Mouse (Mus musculus): ENCODE results near the gene Atp11a. TPM values are rescaled to one million over a fixed set of nuclear protein-coding genes. Genes with fewer than 3 reads are reported as not detected.

The Atp11a gene
- polyA plus RNA-seq, 1 experiment = 23.2 TPM

DNA sequence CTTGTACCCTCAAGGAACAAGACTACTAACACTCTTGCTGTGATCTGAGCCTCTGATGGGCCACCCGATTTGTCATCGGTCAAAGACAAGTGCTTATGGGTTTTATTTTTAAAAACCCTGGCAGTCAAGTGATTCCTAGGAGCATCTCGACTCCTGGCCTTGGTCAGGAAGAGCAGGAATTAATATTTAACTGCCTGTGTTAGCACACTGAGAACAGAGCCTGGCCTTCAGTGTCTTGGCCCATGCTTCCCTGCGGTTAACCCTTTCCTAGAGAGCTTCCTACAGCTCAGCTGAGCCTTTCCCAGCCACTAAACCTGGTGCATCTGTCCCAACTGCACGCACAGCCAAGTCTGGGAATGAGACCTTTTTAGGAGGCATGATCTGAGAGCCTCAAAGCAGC, 48.1 kb downstream of the Atp11a start:
- TF ChIP-seq POLR2A (IDR thresholded peaks at IDR 0.05; ENCODE audit: low read depth, low read length) (no peak), CTCF (IDR thresholded peaks at IDR 0.05; ENCODE audit: extremely low read depth, insufficient read depth, insufficient read length, insufficient replicate concordance) (no peak)
- Histone ChIP-seq H3K36me3 (ENCODE audit: control insufficient read depth, insufficient read depth, low read length) (no peaks in the 10 kb centered on the region), H3K27me3 (ENCODE audit: control insufficient read depth, insufficient read depth, low read length) (no peaks in the 10 kb centered on the region), H3K27ac (ENCODE audit: insufficient read depth, low read length) (no peak overlapping the region), H3K4me3 (ENCODE audit: extremely low read depth, insufficient read depth, insufficient read length) (no peak overlapping the region), H3K4me1 (ENCODE audit: control insufficient read depth, insufficient read depth, insufficient read length) (no peaks in the 10 kb centered on the region)
- 87% methylated on average over 5 of the region's 5 CpGs for WGBS
- no peak for DNase-seq (ENCODE audit: low read depth in 1 of 2, low spot score in 2 of 2)

DNA sequence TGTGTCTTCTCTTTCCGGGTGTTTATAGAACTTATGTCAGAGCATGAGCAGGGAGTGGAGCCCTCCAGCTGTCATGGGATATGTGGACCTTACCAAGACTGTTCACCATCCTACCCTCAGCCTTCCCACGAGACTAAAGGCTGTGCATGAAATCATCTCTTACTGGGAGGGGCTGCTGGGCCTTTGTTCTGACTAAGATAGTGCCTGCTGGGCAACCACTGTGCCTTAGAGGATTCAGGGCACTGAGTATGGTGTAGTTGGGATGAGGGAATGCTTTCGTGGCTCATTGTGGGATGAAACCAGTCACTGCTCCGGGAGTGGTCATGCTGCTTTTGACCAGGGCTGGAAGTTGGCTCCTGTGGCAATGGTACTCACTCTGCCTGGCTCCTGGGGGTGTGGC, 48.8 kb downstream of the Atp11a start:
- DNase-seq (ENCODE audit: low read depth in 1 of 2, low spot score in 2 of 2) = no peak
- Histone ChIP-seq H3K4me1 (ENCODE audit: control insufficient read depth, insufficient read depth, insufficient read length) (no peaks in the 10 kb centered on the region), H3K36me3 (ENCODE audit: control insufficient read depth, insufficient read depth, low read length) (no peaks in the 10 kb centered on the region), H3K27me3 (ENCODE audit: control insufficient read depth, insufficient read depth, low read length) (no peaks in the 10 kb centered on the region), H3K27ac (ENCODE audit: insufficient read depth, low read length) (no peak overlapping the region), H3K4me3 (ENCODE audit: extremely low read depth, insufficient read depth, insufficient read length) (no peak overlapping the region)
- no peak for TF ChIP-seq CTCF (IDR thresholded peaks at IDR 0.05; ENCODE audit: extremely low read depth, insufficient read depth, insufficient read length, insufficient replicate concordance)
- no peak for TF ChIP-seq POLR2A (IDR thresholded peaks at IDR 0.05; ENCODE audit: low read depth, low read length)
- 83% methylated on average over 4 of the region's 4 CpGs for WGBS

DNA sequence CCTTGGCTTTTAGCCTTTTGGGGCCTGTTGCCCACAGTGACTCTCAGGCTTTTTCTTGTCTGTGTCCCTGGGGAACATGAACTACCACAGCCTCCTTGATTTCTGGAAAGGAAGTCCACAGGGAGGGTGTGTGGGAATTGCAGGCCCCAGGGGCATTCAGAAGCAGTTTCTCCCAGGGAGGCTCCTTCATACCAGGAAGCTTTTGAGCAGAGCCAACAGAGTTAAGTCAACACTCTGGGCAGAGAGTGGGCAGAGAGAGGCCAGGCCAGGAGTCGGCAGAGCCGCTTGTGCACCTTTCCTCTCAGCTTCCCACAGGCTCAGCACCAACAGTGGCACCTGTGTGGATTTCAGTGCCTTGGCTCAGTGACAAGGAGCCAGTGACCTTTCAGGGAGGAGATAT, 51.2 kb downstream of the Atp11a start:
- WGBS = 82% methylated on average over 2 of the region's 2 CpGs
- Histone ChIP-seq H3K27me3 (ENCODE audit: control insufficient read depth, insufficient read depth, low read length) (no peaks in the 10 kb centered on the region), H3K4me1 (ENCODE audit: control insufficient read depth, insufficient read depth, insufficient read length) (no peaks in the 10 kb centered on the region), H3K36me3 (ENCODE audit: control insufficient read depth, insufficient read depth, low read length) (no peaks in the 10 kb centered on the region), H3K4me3 (ENCODE audit: extremely low read depth, insufficient read depth, insufficient read length) (no peak overlapping the region), H3K27ac (ENCODE audit: insufficient read depth, low read length) (no peak overlapping the region)
- TF ChIP-seq CTCF (IDR thresholded peaks at IDR 0.05; ENCODE audit: extremely low read depth, insufficient read depth, insufficient read length, insufficient replicate concordance) (no peak), POLR2A (IDR thresholded peaks at IDR 0.05; ENCODE audit: low read depth, low read length) (no peak)
- DNase-seq (ENCODE audit: low read depth in 1 of 2, low spot score in 2 of 2) = no peak

DNA sequence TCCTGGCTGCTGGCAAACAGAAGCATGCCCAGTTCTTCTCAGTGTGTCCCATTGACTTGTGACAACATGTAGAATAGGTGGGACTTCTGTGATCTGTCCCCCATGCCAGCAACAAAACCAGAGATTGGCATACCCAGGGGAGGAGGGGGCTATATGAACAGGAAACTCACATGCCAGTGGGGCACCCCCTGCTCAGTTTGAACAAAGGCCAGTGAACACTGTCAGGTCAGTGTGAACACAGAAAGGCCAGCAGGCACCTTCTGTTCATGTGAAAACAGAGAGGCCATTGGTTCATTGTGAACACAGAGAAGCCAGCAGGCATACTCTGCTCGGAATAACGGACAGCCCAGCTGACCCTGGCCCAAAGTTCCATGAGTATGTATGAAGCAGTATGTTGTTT, 52.7 kb downstream of the Atp11a start:
- TF ChIP-seq CTCF (IDR thresholded peaks at IDR 0.05; ENCODE audit: extremely low read depth, insufficient read depth, insufficient read length, insufficient replicate concordance) (no peak), POLR2A (IDR thresholded peaks at IDR 0.05; ENCODE audit: low read depth, low read length) (no peak)
- 94% methylated on average over 2 of the region's 2 CpGs for WGBS

DNA sequence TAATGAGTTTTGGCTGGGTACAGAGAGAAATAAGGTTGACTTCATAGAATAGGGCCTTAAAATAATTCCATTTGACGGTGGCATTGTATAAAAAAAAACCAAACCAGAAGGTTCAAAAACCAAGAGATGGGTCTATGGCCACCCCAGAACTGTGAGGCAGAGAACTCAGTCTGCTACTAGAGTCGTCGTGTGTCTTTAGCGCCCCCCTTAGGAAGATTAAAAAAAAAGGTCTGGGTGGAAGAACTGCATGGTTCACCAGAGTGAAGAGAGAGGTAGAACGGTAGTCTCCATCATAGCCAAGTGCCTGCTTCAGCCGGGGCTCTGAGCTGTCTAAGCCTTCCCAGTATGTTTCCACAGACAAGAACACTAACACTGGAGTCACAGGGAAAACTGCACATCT, 54.4 kb downstream of the Atp11a start:
- no peak for DNase-seq (ENCODE audit: low read depth in 1 of 2, low spot score in 2 of 2)
- H3K4me1 ChIP-seq (ENCODE audit: control insufficient read depth, insufficient read depth, insufficient read length) = no peaks in the 10 kb centered on the region
- H3K27me3 ChIP-seq (ENCODE audit: control insufficient read depth, insufficient read depth, low read length) = no peaks in the 10 kb centered on the region
- TF ChIP-seq CTCF (IDR thresholded peaks at IDR 0.05; ENCODE audit: extremely low read depth, insufficient read depth, insufficient read length, insufficient replicate concordance) (no peak), POLR2A (IDR thresholded peaks at IDR 0.05; ENCODE audit: low read depth, low read length) (no peak)
- no peak overlapping the region for H3K27ac ChIP-seq (ENCODE audit: insufficient read depth, low read length)
- 61% methylated on average over 6 of the region's 6 CpGs for WGBS
- H3K36me3 ChIP-seq (ENCODE audit: control insufficient read depth, insufficient read depth, low read length) = no peaks in the 10 kb centered on the region
- no peak overlapping the region for H3K4me3 ChIP-seq (ENCODE audit: extremely low read depth, insufficient read depth, insufficient read length)

More for the DNA sequence above, 52.7 kb downstream of the Atp11a start:
- no peak for DNase-seq (ENCODE audit: low read depth in 1 of 2, low spot score in 2 of 2)
- Histone ChIP-seq H3K27ac (ENCODE audit: insufficient read depth, low read length) (no peak overlapping the region), H3K4me3 (ENCODE audit: extremely low read depth, insufficient read depth, insufficient read length) (no peak overlapping the region), H3K27me3 (ENCODE audit: control insufficient read depth, insufficient read depth, low read length) (no peaks in the 10 kb centered on the region), H3K36me3 (ENCODE audit: control insufficient read depth, insufficient read depth, low read length) (no peaks in the 10 kb centered on the region), H3K4me1 (ENCODE audit: control insufficient read depth, insufficient read depth, insufficient read length) (no peaks in the 10 kb centered on the region)

DNA sequence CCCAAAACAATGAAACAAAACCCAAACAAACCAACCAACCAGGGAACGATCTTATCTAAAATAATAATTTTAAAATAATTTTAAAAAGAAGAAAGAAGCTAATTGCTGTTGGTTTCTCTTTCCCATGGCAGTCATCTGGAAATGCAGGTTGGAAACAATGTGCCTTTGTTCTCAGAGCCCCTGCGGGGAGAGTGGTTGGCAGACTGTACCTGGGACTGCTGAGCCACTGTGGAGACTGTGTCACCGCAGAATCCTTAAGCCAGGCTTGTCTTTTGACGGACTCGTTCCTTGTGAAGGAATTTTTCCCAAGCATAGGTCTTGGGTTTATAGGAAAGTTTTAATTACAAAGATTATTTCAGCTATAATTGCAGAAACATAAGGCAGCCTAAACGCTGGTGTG, 59.6 kb downstream of the Atp11a start:
- no peak overlapping the region for H3K27ac ChIP-seq (ENCODE audit: insufficient read depth, low read length)
- TF ChIP-seq CTCF (IDR thresholded peaks at IDR 0.05; ENCODE audit: extremely low read depth, insufficient read depth, insufficient read length, insufficient replicate concordance) = no peak
- no peak for TF ChIP-seq POLR2A (IDR thresholded peaks at IDR 0.05; ENCODE audit: low read depth, low read length)
- WGBS = 93% methylated on average over 6 of the region's 6 CpGs

DNA sequence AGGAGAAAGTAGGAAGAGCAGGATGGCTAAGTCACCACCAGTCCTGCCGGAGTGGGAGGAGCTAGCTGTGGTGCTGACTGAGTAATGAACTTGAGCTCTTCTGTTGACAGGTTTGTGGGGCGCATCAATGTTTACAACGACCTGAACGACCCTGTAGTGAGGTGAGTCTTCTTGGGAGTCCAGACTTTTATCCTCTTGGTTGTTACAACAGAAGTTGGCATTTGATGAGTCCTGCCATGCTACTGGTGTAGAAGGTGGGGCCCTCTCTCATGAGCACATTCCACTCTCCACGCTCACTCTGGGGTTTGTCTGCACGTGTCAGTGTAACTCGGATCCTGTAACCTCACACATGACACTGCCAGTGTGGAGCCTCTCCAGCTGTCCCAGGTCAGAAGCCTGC, 66.1 kb downstream of the Atp11a start:
- Histone ChIP-seq H3K27ac (ENCODE audit: insufficient read depth, low read length) (no peak overlapping the region), H3K4me1 (ENCODE audit: control insufficient read depth, insufficient read depth, insufficient read length) (no peaks in the 10 kb centered on the region), H3K27me3 (ENCODE audit: control insufficient read depth, insufficient read depth, low read length) (no peaks in the 10 kb centered on the region), H3K4me3 (ENCODE audit: extremely low read depth, insufficient read depth, insufficient read length) (no peak overlapping the region), H3K36me3 (ENCODE audit: control insufficient read depth, insufficient read depth, low read length) (no peaks in the 10 kb centered on the region; the same call in 1 of the 2 replicates)
- DNase-seq (ENCODE audit: low read depth in 1 of 2, low spot score in 2 of 2) = no peak
- no peak for TF ChIP-seq CTCF (IDR thresholded peaks at IDR 0.05; ENCODE audit: extremely low read depth, insufficient read depth, insufficient read length, insufficient replicate concordance)
- no peak for TF ChIP-seq POLR2A (IDR thresholded peaks at IDR 0.05; ENCODE audit: low read depth, low read length)
- 87% methylated on average over 7 of the region's 7 CpGs for WGBS

More for the DNA sequence above, 59.6 kb downstream of the Atp11a start:
- Histone ChIP-seq H3K36me3 (ENCODE audit: control insufficient read depth, insufficient read depth, low read length) (no peaks in the 10 kb centered on the region), H3K4me3 (ENCODE audit: extremely low read depth, insufficient read depth, insufficient read length) (no peak overlapping the region), H3K4me1 (ENCODE audit: control insufficient read depth, insufficient read depth, insufficient read length) (no peaks in the 10 kb centered on the region), H3K27me3 (ENCODE audit: control insufficient read depth, insufficient read depth, low read length) (no peaks in the 10 kb centered on the region)
- no peak for DNase-seq (ENCODE audit: low read depth in 1 of 2, low spot score in 2 of 2)

Measured in spleen, adult 2 months (tissue).